Mouse (Mus musculus) ES-E14 (cell line): ENCODE measurements around the gene Pif1. TPM values are rescaled to one million over a fixed set of nuclear protein-coding genes. Genes with fewer than 3 reads are reported as not detected.

Experiments used
- DNase-seq: peaks from one replicate; pipeline ENCODE4 v3.0.0-alpha.2; 2013; ENCODE audit warnings: low read depth, low spot score
- H3K27ac ChIP-seq: 2 replicates; pipeline ENCODE4 v1.5.1; 2012; ENCODE audit warnings: low read depth, mild to moderate bottlenecking, low read length, moderate library complexity, mixed read lengths; ENCODE audit not compliant: poor library complexity, insufficient read depth, severe bottlenecking
- H3K36me3 ChIP-seq: 2 replicates; pipeline ENCODE4 v1.6.1; 2012; ENCODE audit warnings: mild to moderate bottlenecking, low read length, moderate library complexity, mixed read lengths; ENCODE audit not compliant: control insufficient read depth, poor library complexity, insufficient read depth, severe bottlenecking
- H3K4me1 ChIP-seq, 2 experiments: fragments of 150-350 bp in 1 of 2; sonication (generic) in 1 of 2; 2 replicates each; pipeline ENCODE4 v1.6.1; 2012; ENCODE audit warnings: low read length in 2 of 2, mild to moderate bottlenecking in 1 of 2, mixed read lengths in 1 of 2; ENCODE audit not compliant: control insufficient read depth in 2 of 2, insufficient read depth in 2 of 2, poor library complexity in 1 of 2
- H3K4me3 ChIP-seq, 2 experiments: fragments of 150-350 bp in 1 of 2; sonication (generic) in 1 of 2; 2 replicates each; pipeline ENCODE4 v1.5.1; 2012; ENCODE audit warnings: low read length in 2 of 2, low read depth in 1 of 2, mild to moderate bottlenecking in 1 of 2, mixed read lengths in 1 of 2; ENCODE audit not compliant: insufficient read depth in 1 of 2, poor library complexity in 1 of 2, severe bottlenecking in 1 of 2
- H3K9ac ChIP-seq: 2 replicates; pipeline ENCODE4 v1.6.1; 2012; ENCODE audit warnings: low read depth, mild to moderate bottlenecking, low read length, mixed read lengths; ENCODE audit not compliant: poor library complexity, insufficient read depth, severe bottlenecking
- H3K9me3 ChIP-seq: fragments of 150-350 bp; sonication (generic); 2 replicates; pipeline ENCODE4 v1.6.1; 2012; ENCODE audit warnings: low read depth, mild to moderate bottlenecking, low read length; ENCODE audit not compliant: control insufficient read depth, insufficient read depth
- CHD2 ChIP-seq: IDR thresholded peaks from 2 replicates; pipeline ENCODE4 v1.6.1; 2014; ENCODE audit warnings: mild to moderate bottlenecking, low read depth, low read length, inconsistent platforms
- HCFC1 ChIP-seq: IDR thresholded peaks from 2 replicates; pipeline ENCODE4 v1.6.1; 2012; ENCODE audit warnings: low read length, inconsistent platforms, borderline replicate concordance; ENCODE audit not compliant: insufficient read depth
- MAFK ChIP-seq: IDR thresholded peaks from 2 replicates; pipeline ENCODE4 v1.6.1; 2014; ENCODE audit warnings: mild to moderate bottlenecking, low read depth, low read length, inconsistent platforms; ENCODE audit not compliant: insufficient read depth
- ZC3H11A ChIP-seq: IDR thresholded peaks from 2 replicates; pipeline ENCODE4 v1.6.1; 2012; ENCODE audit warnings: low read depth, mild to moderate bottlenecking, inconsistent platforms, low read length, borderline replicate concordance
- ZNF384 ChIP-seq: IDR thresholded peaks from 2 replicates; pipeline ENCODE4 v1.6.1; 2012; ENCODE audit warnings: low read depth, low read length, inconsistent platforms
- in situ Hi-C, 2 experiments: fragments of 600-800 bp; cut with MboI; formaldehyde crosslinking; loops; one replicate each; pipeline ENCODE4 v1.15.1; 2025; ENCODE audit warnings: low sequenced_read_pairs in 2 of 2, inconsistent platforms in 1 of 2; ENCODE audit not compliant: unreplicated experiment in 2 of 2
- total RNA-seq: library from RNA; depleted of rRNA; stranded (reverse); fragments of 300-350 nt; gene quantifications from 2 replicates; pipeline ENCODE4 v1.2.3, GENCODE M21; 2012

Pif1 gene
- total RNA-seq, 1 experiment, result 31.8 TPM

GRCm38 (mm10) chr9:65635766-65636165 lies 48.8 kb downstream of the Pif1 start:
- TF ChIP-seq MAFK (peak; percentile 47; the same call in 1 of the 2 replicates), CHD2 (no peak)
- Histone ChIP-seq H3K9me3 (no peaks in the 10 kb centered on the region), H3K4me1 (peaks cover 15 to 18% of the 10 kb centered on the region in 2 experiments), H3K9ac (peak overlapping the region; percentile 51; the same call in 1 of the 2 replicates), H3K4me3 (peak overlapping the region in 1 of 2 experiments; percentile 14; a peak in 1 of 4 replicates), H3K36me3 (no peaks in the 10 kb centered on the region), H3K27ac (peak overlapping the region; percentile 72; the same call in 1 of the 2 replicates)
- in situ Hi-C loops, result no loop called here
- no peak for DNase-seq

- no peak for TF ChIP-seq MAFK
- H3K27ac ChIP-seq, result no peak overlapping the region; the same call in 1 of the 2 replicates
- DNase-seq, result no peak
- H3K9ac ChIP-seq, result no peak overlapping the region
- no peaks in the 10 kb centered on the region for H3K36me3 ChIP-seq
- H3K4me3 ChIP-seq, result no peak overlapping the region
- peaks cover 19 to 20% of the 10 kb centered on the region in 2 experiments for H3K4me1 ChIP-seq
- in situ Hi-C loops, result no loop called here
- H3K9me3 ChIP-seq, result no peaks in the 10 kb centered on the region
Measured at GRCm38 (mm10) chr9:65636926-65637325, 50.0 kb downstream of the Pif1 start.

GRCm38 (mm10) chr9:65639065-65639464 lies 52.1 kb downstream of the Pif1 start:
- Histone ChIP-seq H3K27ac (peak overlapping the region; percentile 50), H3K36me3 (no peaks in the 10 kb centered on the region; the same call in 1 of the 2 replicates), H3K4me3 (no peak overlapping the region), H3K9me3 (no peaks in the 10 kb centered on the region), H3K9ac (peak overlapping the region; percentile 8; the same call in 1 of the 2 replicates), H3K4me1 (peaks cover 25 to 31% of the 10 kb centered on the region in 2 experiments)
- DNase-seq, result no peak
- TF ChIP-seq HCFC1 (no peak), CHD2 (no peak), ZNF384 (no peak), ZC3H11A (no peak), MAFK (no peak)
- in situ Hi-C loops, result no loop called here

GRCm38 (mm10) chr9:65640838-65641410 lies 54.0 kb downstream of the Pif1 start:
- Histone ChIP-seq H3K9ac (peak overlapping the region; percentile 27; the same call in 1 of the 2 replicates), H3K27ac (peak overlapping the region; percentile 83; the same call in 1 of the 2 replicates), H3K4me1 (peaks cover 21 to 44% of the 10 kb centered on the region in 2 experiments), H3K4me3 (peak overlapping the region; percentile 13 to 25; a peak in 2 of 4 replicates), H3K9me3 (no peaks in the 10 kb centered on the region), H3K36me3 (peaks cover 7% of the 10 kb centered on the region; the same call in 1 of the 2 replicates)
- in situ Hi-C loops, result no loop called here
- peak; percentile 90 for DNase-seq
- TF ChIP-seq HCFC1, result no peak
- no peak for TF ChIP-seq MAFK
- TF ChIP-seq ZC3H11A, result no peak
- TF ChIP-seq CHD2, result peak; percentile 50; the same call in 1 of the 2 replicates
